Comparison of ENCODE assay signal across 26 mouse cellular contexts in genomic region chr4:77155037-77155436, GRCm38 (mm10).
"Had no signal": no experiment of that assay in that cellular context is flagged by ENCODE, and none has a peak within 500 bp of the region (broad histone marks: within the 10 kb centered on the region; RNA-seq: fewer than 3 reads in every experiment).

No protein-coding gene starts in this region.

- H3K4me3 ChIP-seq: gastrocnemius, adult 2 months; heart, embryonic 10.5 days; heart, embryonic 12.5 days; hindbrain, embryonic 10.5 days; hindbrain, embryonic 12.5 days; intestine, embryonic 15.5 days; layer of hippocampus, adult 2 months; left cerebral cortex, adult 2 months; limb, embryonic 10.5 days; limb, embryonic 12.5 days; liver, embryonic 13.5 days had no signal

- H3K27ac ChIP-seq: gastrocnemius, adult 2 months; heart, embryonic 10.5 days; hindbrain, embryonic 10.5 days; hindbrain, embryonic 12.5 days; hindbrain, embryonic 14.5 days; intestine, embryonic 15.5 days; layer of hippocampus, adult 2 months; left cerebral cortex, adult 2 months; limb, embryonic 10.5 days; limb, embryonic 12.5 days; liver, embryonic 13.5 days had no signal

- H3K36me3 ChIP-seq: heart, embryonic 10.5 days; heart, embryonic 12.5 days; hindbrain, embryonic 10.5 days; hindbrain, embryonic 12.5 days; intestine, embryonic 15.5 days; limb, embryonic 10.5 days; limb, embryonic 12.5 days; liver, embryonic 13.5 days had no signal

- H3K4me2 ChIP-seq: heart, embryonic 12.5 days; hindbrain, embryonic 12.5 days; hindbrain, embryonic 14.5 days; intestine, embryonic 15.5 days; limb, embryonic 12.5 days; liver, embryonic 11.5 days; liver, embryonic 13.5 days had no signal

- ATAC-seq: inflammation-experienced regulatory T-cells, adult 6 months; intestine, embryonic 15.5 days; intestine, postnatal 0 days had no signal

- H3K9me3 ChIP-seq: heart, embryonic 10.5 days; heart, embryonic 12.5 days; hindbrain, embryonic 10.5 days; hindbrain, embryonic 12.5 days; intestine, embryonic 15.5 days; limb, embryonic 10.5 days; limb, embryonic 12.5 days; liver, embryonic 13.5 days had no signal

- H3K4me1 ChIP-seq: heart, embryonic 10.5 days; heart, embryonic 12.5 days; hindbrain, embryonic 10.5 days; hindbrain, embryonic 12.5 days; intestine, embryonic 15.5 days; limb, embryonic 10.5 days; limb, embryonic 12.5 days; liver, embryonic 13.5 days had no signal

- H3K9ac ChIP-seq: heart, embryonic 12.5 days; hindbrain, embryonic 12.5 days; hindbrain, embryonic 14.5 days; intestine, embryonic 15.5 days; limb, embryonic 12.5 days; liver, embryonic 13.5 days had no signal

- H3K27me3 ChIP-seq: heart, embryonic 12.5 days; hindbrain, embryonic 12.5 days; intestine, embryonic 15.5 days; limb, embryonic 12.5 days; liver, embryonic 13.5 days had no signal

- DNase-seq: gastrocnemius, adult 2 months; gastrocnemius, postnatal 10 days; gastrocnemius, postnatal 25 days; heart, adult 18-20 months; heart, postnatal 10 days; heart, postnatal 4 days; kidney, adult 18-20 months; kidney, adult 8-10 months; kidney, postnatal 10 days; kidney, postnatal 25 days; kidney, postnatal 4 days; liver; liver, embryonic 13.5 days had no signal
